Mouse (Mus musculus) midbrain, embryonic 10.5 days (tissue): ENCODE data around the gene Dysf. TPM values are rescaled to one million over a fixed set of nuclear protein-coding genes. Genes with fewer than 3 reads are reported as not detected.

ENCODE experiments used
- DNase-seq: peaks from one replicate; pipeline ENCODE4 v3.0.0-alpha.2; 2017; ENCODE audit warnings: low spot score
- H3K27ac ChIP-seq: fragments of 300-500 bp; sonication (generic); replicated peaks from 2 replicates; pipeline ENCODE4 v1.5.1; 2016; ENCODE audit warnings: mild to moderate bottlenecking
- H3K27me3 ChIP-seq: fragments of 300-500 bp; sonication (generic); 2 replicates; pipeline ENCODE4 v1.6.1; 2016; ENCODE audit warnings: low read depth, mild to moderate bottlenecking; ENCODE audit not compliant: poor library complexity, severe bottlenecking
- H3K36me3 ChIP-seq: fragments of 300-500 bp; sonication (generic); 2 replicates; pipeline ENCODE4 v1.6.1; 2016; ENCODE audit warnings: mild to moderate bottlenecking, moderate library complexity
- H3K4me1 ChIP-seq: fragments of 300-500 bp; sonication (generic); 2 replicates; pipeline ENCODE4 v1.6.1; 2016
- H3K4me3 ChIP-seq: fragments of 300-500 bp; sonication (generic); 2 replicates; pipeline ENCODE4 v1.5.1; 2016; ENCODE audit warnings: mild to moderate bottlenecking, moderate library complexity
- H3K9me3 ChIP-seq: fragments of 300-500 bp; sonication (generic); replicated peaks from 2 replicates; pipeline ENCODE4 v1.6.1; 2016; ENCODE audit warnings: mild to moderate bottlenecking
- WGBS: fragments of 180-500 bp; shearing (Covaris S2); methylation state at CpG from one replicate; pipeline ENCODE4 v1.1.7; 2016; 5-methylcytosine and 5-hydroxymethylcytosine counted together
- polyA plus RNA-seq: library from polyadenylated mRNA; unstranded; fragments of >200 nt; fragmentation: Nextera tagmentation; extraction: Ambion mirVana; gene quantifications from 2 replicates; pipeline ENCODE4 v1.2.1, GENCODE M21; 2016

Gene Dysf
- polyA plus RNA-seq, 1 experiment from 2014 or later = 2.4 TPM

DNA sequence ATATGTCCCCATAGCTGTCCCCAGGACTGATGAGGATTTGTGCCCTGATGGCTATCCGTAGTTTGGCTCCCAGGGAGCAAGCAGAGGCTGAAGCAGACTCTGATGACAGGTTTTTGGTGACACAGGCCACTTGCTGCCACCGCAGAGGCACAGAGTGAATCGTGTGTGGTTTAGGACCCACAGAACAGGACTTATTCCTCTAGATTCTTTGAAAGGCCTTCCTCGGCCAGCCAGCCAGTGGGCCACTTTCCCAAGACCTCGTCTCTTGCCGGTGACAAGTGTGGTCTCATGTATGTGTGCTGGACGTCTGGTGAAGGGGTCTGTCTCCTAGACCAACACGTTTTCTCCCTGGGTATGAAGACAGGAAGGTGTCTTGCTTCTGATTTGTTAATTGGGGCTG is 48.8 kb downstream of the Dysf start:
- 84% methylated on average over 8 of the region's 8 CpGs for WGBS
- Histone ChIP-seq H3K9me3 (no peaks in the 10 kb centered on the region), H3K4me3 (no peak overlapping the region), H3K4me1 (no peaks in the 10 kb centered on the region), H3K27ac (no peak overlapping the region), H3K36me3 (no peaks in the 10 kb centered on the region), H3K27me3 (no peaks in the 10 kb centered on the region)
- DNase-seq = no peak

DNA sequence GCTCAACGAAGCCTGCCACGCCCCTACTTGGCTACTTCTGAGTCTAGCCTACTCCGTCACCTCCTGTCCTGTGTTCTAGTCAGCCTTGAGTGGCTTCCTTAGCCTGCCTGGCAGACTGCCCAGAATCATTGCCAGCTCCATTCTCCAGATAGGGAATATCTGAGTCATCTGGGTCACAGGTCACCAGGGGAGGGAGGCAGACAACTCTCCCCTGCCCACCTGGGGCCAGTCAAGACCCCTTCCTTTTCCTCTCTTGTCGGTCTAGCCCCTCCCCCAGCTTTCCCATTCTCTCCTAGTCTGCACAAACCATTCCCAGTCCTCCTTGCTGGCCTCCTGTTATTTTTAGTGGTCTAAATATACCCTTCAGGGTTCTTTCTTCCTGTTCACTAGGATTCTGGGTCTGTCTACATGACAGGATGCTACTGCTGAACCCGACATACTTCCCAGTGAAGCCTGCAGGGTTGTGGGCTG is 50.3 kb downstream of the Dysf start:
- Histone ChIP-seq H3K27me3 (no peaks in the 10 kb centered on the region), H3K27ac (no peak overlapping the region), H3K9me3 (no peaks in the 10 kb centered on the region), H3K4me3 (no peak overlapping the region), H3K36me3 (no peaks in the 10 kb centered on the region), H3K4me1 (no peaks in the 10 kb centered on the region)
- DNase-seq = no peak
- 75% methylated on average over 5 of the region's 5 CpGs for WGBS

DNA sequence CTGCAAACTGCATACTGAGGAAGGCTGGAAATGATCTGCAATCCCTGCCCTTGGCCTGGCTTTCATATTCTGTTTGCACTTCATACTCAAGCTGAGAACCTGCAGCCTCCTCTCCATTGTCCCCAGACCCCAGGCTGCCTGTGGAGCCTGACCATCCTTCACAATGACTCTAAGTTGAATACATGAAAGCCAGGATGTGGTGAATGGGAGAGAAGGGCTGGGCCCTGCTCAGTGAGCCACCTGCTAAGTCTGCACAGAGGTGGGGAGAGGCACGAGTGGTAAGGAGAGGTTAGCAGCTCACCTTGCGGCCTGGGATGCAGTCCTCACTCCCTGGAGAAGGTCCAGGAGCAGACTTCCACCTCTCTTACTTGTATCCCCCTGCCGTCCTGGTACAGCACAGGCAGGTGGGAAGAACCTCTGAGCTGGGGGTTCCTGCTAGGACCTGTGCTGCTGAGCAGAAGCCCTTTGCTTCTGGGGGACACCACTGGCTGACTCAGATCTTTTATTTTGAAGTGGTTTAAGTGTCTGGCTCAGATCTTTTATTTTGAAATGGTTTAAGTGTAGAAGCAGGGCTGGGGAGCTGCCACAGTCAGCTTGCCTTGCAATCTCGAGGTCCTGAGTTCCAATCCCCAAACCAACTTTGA is 51.5 kb downstream of the Dysf start:
- no peak overlapping the region for H3K27ac ChIP-seq
- DNase-seq = no peak

DNA sequence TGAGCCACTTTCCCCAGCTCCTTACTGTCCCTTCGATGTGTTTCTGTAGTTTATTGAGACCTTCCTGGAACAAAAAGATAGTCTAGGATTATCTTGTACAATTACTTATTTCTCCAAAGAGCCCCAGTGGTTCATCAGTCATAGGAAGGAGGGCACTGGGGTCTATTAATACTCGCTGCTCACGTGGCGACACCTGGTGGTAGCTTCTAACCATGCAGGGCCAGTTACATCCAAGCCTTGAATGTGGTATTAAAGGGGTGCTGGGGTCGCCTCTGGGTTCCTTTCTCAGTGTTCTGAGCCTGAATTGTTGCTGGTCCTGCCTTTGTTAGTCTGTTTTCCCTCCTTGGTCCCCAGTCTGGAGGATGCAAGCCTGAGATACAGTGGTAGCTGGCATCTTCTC is 52.9 kb downstream of the Dysf start:
- no peak overlapping the region for H3K27ac ChIP-seq
- no peak overlapping the region for H3K4me3 ChIP-seq
- 8% methylated on average over 5 of the region's 5 CpGs for WGBS
- H3K9me3 ChIP-seq = no peaks in the 10 kb centered on the region
- no peaks in the 10 kb centered on the region for H3K27me3 ChIP-seq
- H3K36me3 ChIP-seq = no peaks in the 10 kb centered on the region
- DNase-seq = peak; percentile 69
- H3K4me1 ChIP-seq = no peaks in the 10 kb centered on the region; the same call in 1 of the 2 replicates

More for the DNA sequence above, 51.5 kb downstream of the Dysf start:
- Histone ChIP-seq H3K9me3 (no peaks in the 10 kb centered on the region), H3K27me3 (no peaks in the 10 kb centered on the region), H3K36me3 (no peaks in the 10 kb centered on the region), H3K4me3 (no peak overlapping the region), H3K4me1 (no peaks in the 10 kb centered on the region; the same call in 1 of the 2 replicates)
- 51% methylated on average over 4 of the region's 4 CpGs for WGBS

DNA sequence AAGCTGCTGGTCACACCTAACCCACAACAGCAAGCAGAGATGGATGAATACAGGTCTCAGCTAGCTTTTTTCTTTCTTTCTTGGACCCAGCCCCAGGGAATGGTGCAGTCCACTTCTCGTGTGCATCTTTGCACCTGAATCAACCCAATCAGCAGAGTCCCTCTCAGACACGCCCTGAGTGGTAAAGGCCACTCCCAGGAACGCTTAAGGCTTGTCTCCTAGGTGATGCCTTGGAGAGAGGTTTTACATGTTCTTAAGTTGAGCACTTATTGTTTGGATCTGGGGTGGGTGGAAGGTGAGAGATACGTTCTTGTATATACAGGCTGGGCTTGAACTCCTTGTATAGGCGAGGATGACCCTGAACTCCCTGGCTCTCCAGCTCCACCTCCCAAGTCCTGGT is 54.2 kb downstream of the Dysf start:
- no peak for DNase-seq
- WGBS = 73% methylated on average over 5 of the region's 5 CpGs
- Histone ChIP-seq H3K4me3 (no peak overlapping the region), H3K4me1 (no peaks in the 10 kb centered on the region; the same call in 1 of the 2 replicates), H3K9me3 (no peaks in the 10 kb centered on the region), H3K36me3 (no peaks in the 10 kb centered on the region), H3K27me3 (no peaks in the 10 kb centered on the region), H3K27ac (no peak overlapping the region)

DNA sequence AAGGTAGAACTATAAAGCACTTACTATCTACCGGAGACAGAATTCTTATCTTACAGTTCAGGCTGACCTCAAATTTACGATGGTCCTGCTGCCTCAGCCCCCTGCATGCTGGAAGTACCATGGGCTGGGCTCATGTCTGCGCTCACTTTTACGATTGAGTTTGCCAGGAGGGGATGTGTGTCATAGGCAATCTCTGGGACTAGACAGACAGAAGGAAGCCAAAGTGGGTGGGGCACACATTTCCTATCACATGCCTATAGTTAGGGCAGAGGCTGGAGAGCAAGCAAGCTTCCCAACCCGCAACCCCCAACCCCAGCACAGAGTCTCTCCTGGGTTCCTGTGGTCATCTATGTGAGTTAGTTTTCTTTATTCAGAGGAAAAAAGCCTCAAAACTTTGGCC is 59.8 kb downstream of the Dysf start:
- WGBS = 91% methylated on average over 5 of the region's 5 CpGs
- H3K9me3 ChIP-seq = no peaks in the 10 kb centered on the region
- no peak overlapping the region for H3K27ac ChIP-seq
- no peaks in the 10 kb centered on the region for H3K36me3 ChIP-seq
- no peak overlapping the region for H3K4me3 ChIP-seq
- DNase-seq = no peak
- no peaks in the 10 kb centered on the region; the same call in 1 of the 2 replicates for H3K4me1 ChIP-seq
- no peaks in the 10 kb centered on the region for H3K27me3 ChIP-seq

DNA sequence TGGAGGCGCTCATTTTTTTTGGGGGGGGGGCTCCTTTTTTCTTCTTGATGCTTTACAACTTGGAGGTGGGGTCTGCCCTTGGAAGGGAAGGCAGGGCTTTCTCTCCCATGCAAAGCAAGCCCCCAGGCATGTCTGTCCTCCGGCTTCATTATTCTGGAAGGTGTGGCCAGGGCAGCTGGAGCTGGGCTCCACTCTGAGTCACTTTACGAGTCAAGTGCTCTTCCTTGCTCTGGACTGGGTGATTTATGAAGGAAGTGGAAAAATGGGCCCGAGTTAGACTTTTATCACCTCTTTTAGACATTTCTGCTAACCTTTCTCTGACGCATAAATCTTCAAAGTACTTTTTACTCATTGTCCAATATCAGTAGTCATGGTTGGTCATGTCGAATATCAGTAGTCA is 61.9 kb downstream of the Dysf start:
- Histone ChIP-seq H3K4me1 (no peaks in the 10 kb centered on the region), H3K9me3 (no peaks in the 10 kb centered on the region), H3K27me3 (no peaks in the 10 kb centered on the region), H3K4me3 (no peak overlapping the region), H3K27ac (no peak overlapping the region), H3K36me3 (no peaks in the 10 kb centered on the region)
- WGBS = 88% methylated on average over 6 of the region's 6 CpGs
- no peak for DNase-seq

DNA sequence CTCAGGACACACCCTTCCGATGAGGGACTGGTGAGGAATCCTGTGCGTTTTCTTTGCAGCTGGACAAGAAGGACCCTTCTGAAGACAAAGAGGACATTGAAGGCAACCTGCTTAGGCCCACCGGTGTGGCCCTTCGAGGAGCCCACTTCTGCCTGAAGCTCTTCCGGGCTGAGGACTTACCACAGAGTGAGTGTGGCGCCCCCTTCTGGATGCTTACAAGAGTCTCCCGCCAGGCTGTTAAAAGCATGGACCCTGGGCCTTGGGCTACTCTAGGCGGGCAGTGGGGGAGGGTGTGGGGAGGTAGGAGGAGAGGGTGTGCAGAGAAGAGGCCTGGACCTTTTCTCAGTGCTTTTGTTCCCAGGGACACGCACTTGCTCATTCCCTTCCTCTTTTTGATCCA is 64.2 kb downstream of the Dysf start:
- no peak overlapping the region for H3K4me3 ChIP-seq
- no peak overlapping the region for H3K27ac ChIP-seq
- no peaks in the 10 kb centered on the region for H3K4me1 ChIP-seq
- DNase-seq = no peak
- H3K9me3 ChIP-seq = 0 out of 2 replicates have a peak, but pooled peaks cover 5% of the 10 kb centered on the region
- H3K36me3 ChIP-seq = no peaks in the 10 kb centered on the region
- 60% methylated on average over 9 of the region's 9 CpGs for WGBS
- H3K27me3 ChIP-seq = no peaks in the 10 kb centered on the region

DNA sequence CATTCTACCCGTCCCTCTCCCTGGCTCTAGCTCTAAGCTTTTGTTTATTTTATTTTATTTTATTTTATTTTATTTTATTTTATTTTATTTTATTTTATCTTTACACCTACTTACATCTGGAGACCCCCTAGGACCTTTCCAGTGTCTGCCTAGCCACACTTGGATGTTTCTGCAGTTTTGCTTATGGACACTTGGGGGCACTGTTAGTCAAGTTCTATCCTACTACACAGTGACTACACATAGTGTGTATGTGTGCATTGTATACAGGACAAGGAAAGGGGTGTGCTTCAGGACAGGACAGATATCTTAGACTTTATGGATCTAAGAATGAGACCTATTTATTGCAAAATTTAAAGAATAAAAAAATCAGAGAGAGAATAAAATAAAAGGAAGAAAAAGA is 69.8 kb downstream of the Dysf start:
- Histone ChIP-seq H3K27me3 (no peaks in the 10 kb centered on the region), H3K27ac (no peak overlapping the region), H3K36me3 (no peaks in the 10 kb centered on the region), H3K4me3 (no peak overlapping the region), H3K4me1 (no peaks in the 10 kb centered on the region), H3K9me3 (0 out of 2 replicates have a peak, but pooled peaks cover 5% of the 10 kb centered on the region)
- DNase-seq = no peak
- 37% methylated on average over 1 of the region's 1 CpGs for WGBS

DNA sequence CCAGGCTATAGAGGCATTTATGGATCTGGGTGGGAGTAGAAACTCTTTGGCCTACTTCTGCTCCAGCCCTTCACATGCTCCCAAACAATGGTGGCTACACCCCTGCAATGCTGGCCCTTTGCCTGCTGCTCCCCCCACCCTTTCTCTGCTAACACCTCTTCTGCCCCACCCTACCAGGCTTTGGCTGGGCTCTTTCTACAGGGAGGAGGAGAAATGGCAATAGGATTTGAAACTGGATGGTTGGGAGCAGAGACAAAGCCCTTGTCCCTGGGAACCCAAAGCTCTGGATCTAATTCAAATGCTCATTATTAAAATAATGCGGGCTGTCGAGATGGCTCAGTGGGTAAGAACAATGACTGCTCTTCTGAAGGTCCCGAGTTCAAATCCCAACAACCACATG is 72.2 kb downstream of the Dysf start:
- H3K27me3 ChIP-seq = no peaks in the 10 kb centered on the region
- no peak for DNase-seq
- H3K36me3 ChIP-seq = no peaks in the 10 kb centered on the region
- no peak overlapping the region for H3K27ac ChIP-seq
- WGBS = 79% methylated on average over 3 of the region's 3 CpGs
- H3K9me3 ChIP-seq = 0 out of 2 replicates have a peak, but pooled peaks cover 4% of the 10 kb centered on the region
- no peaks in the 10 kb centered on the region for H3K4me1 ChIP-seq
- H3K4me3 ChIP-seq = no peak overlapping the region

DNA sequence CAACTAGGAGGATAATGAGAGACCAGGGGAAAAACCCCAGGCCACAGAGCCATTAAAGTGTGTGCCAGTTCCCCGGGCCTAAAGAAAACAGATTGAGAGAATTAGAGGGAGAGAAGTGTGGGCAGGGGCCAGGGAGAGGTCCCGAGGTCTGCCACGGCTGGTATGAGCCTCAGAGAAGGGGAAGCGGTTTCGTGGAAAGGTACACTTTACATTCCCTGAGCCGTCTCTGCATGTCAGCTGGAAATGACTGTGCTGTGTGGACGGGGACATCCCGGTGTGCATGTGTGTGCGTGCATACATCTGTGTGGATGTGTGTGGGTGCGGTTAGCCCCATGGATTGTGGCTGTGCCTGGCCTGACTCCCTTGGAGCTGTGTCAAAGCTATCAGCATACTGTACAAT is 76.4 kb downstream of the Dysf start:
- Histone ChIP-seq H3K4me3 (no peak overlapping the region), H3K4me1 (no peaks in the 10 kb centered on the region), H3K27me3 (no peaks in the 10 kb centered on the region), H3K36me3 (no peaks in the 10 kb centered on the region), H3K27ac (no peak overlapping the region), H3K9me3 (no peaks in the 10 kb centered on the region)
- 83% methylated on average over 10 of the region's 10 CpGs for WGBS
- DNase-seq = no peak

DNA sequence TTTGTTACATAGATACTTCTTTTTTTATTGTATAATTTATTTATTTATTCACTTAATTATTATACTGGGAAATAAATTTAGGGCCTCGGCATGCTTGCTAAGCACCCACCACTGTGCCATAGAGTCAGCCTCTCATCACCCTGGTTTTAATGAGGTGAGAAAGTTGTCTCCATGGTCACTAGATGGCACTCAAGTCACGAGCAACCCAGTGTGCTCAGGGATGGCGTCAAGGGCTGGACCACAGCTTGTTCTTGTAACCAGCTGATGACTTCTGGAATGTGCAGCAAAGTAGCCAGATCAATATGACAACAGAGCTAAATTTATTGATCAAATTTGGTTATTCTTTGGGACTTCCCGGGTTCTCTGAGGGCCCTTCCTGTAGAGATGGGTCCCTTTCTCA is 85.1 kb downstream of the Dysf start:
- peak; percentile 52 for DNase-seq
- 29% methylated on average over 4 of the region's 4 CpGs for WGBS
- no peak overlapping the region for H3K4me3 ChIP-seq

DNA sequence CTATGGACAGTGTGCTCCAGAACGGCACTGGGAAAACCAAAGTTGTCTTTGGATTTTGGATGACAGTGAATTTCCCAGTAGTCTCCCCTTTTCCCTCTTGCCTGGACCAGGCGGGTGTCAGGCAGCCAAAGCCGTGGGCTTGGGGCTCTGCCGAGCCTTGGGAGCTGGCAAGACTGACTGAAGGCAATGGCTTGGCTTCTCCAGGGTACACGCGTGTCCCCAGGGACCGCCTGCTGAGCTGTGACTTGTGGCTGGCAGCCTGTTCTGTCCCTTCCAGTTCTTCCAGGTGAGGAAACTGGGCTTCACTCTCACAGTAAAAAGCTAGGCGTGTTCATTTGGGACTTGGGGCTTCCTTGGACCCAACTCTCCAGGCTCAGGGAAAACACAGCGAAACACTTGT is 86.1 kb downstream of the Dysf start:
- no peak overlapping the region for H3K4me3 ChIP-seq
- H3K27me3 ChIP-seq = no peaks in the 10 kb centered on the region
- peaks cover 4% of the 10 kb centered on the region for H3K4me1 ChIP-seq
- H3K9me3 ChIP-seq = no peaks in the 10 kb centered on the region
- no peak for DNase-seq
- H3K36me3 ChIP-seq = no peaks in the 10 kb centered on the region
- no peak overlapping the region for H3K27ac ChIP-seq
- WGBS = 89% methylated on average over 9 of the region's 9 CpGs

More for the DNA sequence above, 85.1 kb downstream of the Dysf start:
- Histone ChIP-seq H3K27me3 (no peaks in the 10 kb centered on the region), H3K4me1 (peaks cover 4% of the 10 kb centered on the region), H3K9me3 (no peaks in the 10 kb centered on the region), H3K36me3 (no peaks in the 10 kb centered on the region), H3K27ac (no peak overlapping the region)
